Mouse (Mus musculus): ENCODE data around the gene Hcar1. TPM values are rescaled to one million over a fixed set of nuclear protein-coding genes. Genes with fewer than 3 reads are reported as not detected.

Gene Hcar1
- 0.08 and 0.30 TPM in 2 replicates for polyA plus RNA-seq (2015; fragmentation: Nextera tagmentation; extraction: Ambion mirVana)

DNA sequence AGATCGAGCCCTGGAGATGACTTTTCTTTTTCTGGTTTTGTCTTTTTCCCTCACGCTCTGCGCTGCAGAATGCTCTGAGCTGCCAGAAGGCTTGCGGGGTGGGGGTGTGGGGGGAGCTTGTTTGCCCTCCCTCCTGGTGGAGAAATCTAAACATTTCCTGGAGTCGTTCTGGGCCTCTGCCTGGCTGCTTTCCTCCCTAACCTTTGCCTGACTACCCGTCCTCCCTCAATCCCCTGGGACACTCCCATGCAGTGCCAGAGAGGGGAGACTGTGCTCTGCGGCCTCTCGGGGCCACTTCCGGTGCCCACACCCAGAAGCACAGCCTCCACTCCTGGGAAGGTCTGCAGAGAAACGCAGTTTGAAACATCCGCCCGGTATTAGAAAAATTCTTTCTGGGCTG lies at the start of gene Hcar1:
Hcar1 (minus strand) TSS at position 93 of the 400 bp plus-strand sequence.
- Histone ChIP-seq H3K4me2 (replicated peaks) (no peak within 1 kb of the TSS), H3K27ac (no peak within 1 kb of the TSS), H3K9me3 (no peaks in the 10 kb centered on the region), H3K9ac (replicated peaks) (no peak within 1 kb of the TSS), H3K27me3 (no peaks in the 10 kb centered on the region), H3K4me1 (replicated peaks) (no peaks in the 10 kb centered on the region), H3K36me3 (no peaks in the 10 kb centered on the region), H3K4me3 (replicated peaks) (no peak within 1 kb of the TSS)
- WGBS: 79% methylated on average over 12 of the region's 12 CpGs
- no peak for ATAC-seq

DNA sequence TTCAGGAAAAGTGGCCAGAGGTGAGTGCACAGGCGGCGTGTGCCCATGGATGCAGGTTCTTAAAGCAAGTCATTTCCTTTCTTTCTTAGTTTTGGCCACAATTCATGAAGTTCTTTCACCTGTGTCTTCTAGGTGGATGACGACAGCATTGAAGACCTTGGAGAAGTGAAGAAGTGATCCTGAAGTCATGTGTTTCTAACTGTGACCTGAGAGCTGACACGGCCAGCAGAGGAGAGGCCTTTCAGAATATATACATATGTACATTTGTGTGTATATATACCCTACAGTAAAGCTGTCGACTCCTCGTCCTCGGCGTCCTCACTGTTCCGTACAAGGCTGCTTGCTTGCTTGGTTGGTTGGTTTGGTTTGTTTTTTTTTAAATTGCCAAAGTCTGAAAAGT lies 47.3 kb upstream of the Hcar1 start, which contains the start of gene Gm43518:
Gm43518 (plus strand) TSS at position 301 of the 400 bp plus-strand sequence.
- WGBS: 96% methylated on average over 9 of the region's 9 CpGs
- H3K4me2 ChIP-seq (replicated peaks): no peak within 1 kb of the TSS
- no peak for ATAC-seq
- no peak within 1 kb of the TSS for H3K4me3 ChIP-seq (replicated peaks)
- H3K4me1 ChIP-seq (replicated peaks): peaks cover 6% of the 10 kb centered on the region
- no peak within 1 kb of the TSS for H3K9ac ChIP-seq (replicated peaks)
- no peaks in the 10 kb centered on the region for H3K27me3 ChIP-seq
- peaks cover 66% of the 10 kb centered on the region for H3K36me3 ChIP-seq
- no peaks in the 10 kb centered on the region for H3K9me3 ChIP-seq
- H3K27ac ChIP-seq: no peak within 1 kb of the TSS

- Histone ChIP-seq H3K27me3 (no peaks in the 10 kb centered on the region), H3K4me3 (replicated peaks) (no peak overlapping the region), H3K36me3 (peaks cover 84% of the 10 kb centered on the region), H3K4me1 (replicated peaks) (no peaks in the 10 kb centered on the region), H3K9me3 (no peaks in the 10 kb centered on the region), H3K4me2 (replicated peaks) (no peak overlapping the region), H3K27ac (no peak overlapping the region), H3K9ac (replicated peaks) (no peak overlapping the region)
- 94% methylated on average over 6 of the region's 6 CpGs for WGBS
- no peak for ATAC-seq
Measured at GRCm38 (mm10) chr5:123922112-123922511, 42.3 kb upstream of the Hcar1 start.

DNA sequence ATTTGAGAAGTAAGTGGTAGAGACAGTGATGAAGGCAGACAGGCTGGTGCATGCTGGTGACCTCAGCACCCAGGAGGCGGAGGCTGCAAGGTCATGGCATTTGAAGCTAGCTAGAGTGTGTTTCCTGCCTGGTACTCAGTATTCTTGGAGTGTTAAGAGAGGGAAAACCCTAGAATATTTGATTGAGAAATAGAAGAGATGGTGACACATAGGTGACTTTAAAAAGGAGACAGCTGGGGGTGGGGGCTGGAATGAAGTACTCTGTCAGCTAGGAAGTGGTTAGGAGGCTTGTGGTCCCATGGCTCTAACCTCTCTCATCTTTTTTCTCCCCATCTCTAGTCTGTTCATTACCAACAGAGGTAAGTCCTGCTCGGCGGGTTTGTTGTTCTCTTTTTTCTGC lies 35.0 kb upstream of the Hcar1 start:
- H3K4me2 ChIP-seq (replicated peaks): no peak overlapping the region
- 94% methylated on average over 3 of the region's 3 CpGs for WGBS
- H3K9ac ChIP-seq (replicated peaks): no peak overlapping the region
- no peak overlapping the region for H3K27ac ChIP-seq
- H3K4me1 ChIP-seq (replicated peaks): peaks cover 9% of the 10 kb centered on the region; the same call in 1 of the 2 replicates
- H3K27me3 ChIP-seq: no peaks in the 10 kb centered on the region
- H3K9me3 ChIP-seq: no peaks in the 10 kb centered on the region
- ATAC-seq: no peak
- H3K4me3 ChIP-seq (replicated peaks): no peak overlapping the region
- peaks cover 83% of the 10 kb centered on the region for H3K36me3 ChIP-seq

- Histone ChIP-seq H3K9ac (replicated peaks) (peak overlapping the region; percentile 99), H3K27me3 (no peaks in the 10 kb centered on the region), H3K27ac (peak overlapping the region; percentile 77), H3K36me3 (peaks cover 39% of the 10 kb centered on the region), H3K4me1 (replicated peaks) (peaks cover 32% of the 10 kb centered on the region), H3K4me3 (replicated peaks) (peak overlapping the region; percentile 96), H3K4me2 (replicated peaks) (peak overlapping the region; percentile 97), H3K9me3 (no peaks in the 10 kb centered on the region)
- 5% methylated on average over 10 of the region's 10 CpGs for WGBS
- no peak for ATAC-seq
Measured at GRCm38 (mm10) chr5:123907631-123907977, 27.8 kb upstream of the Hcar1 start.

- no peaks in the 10 kb centered on the region for H3K27me3 ChIP-seq
- H3K9me3 ChIP-seq: no peaks in the 10 kb centered on the region
- H3K4me3 ChIP-seq (replicated peaks): peak within 1 kb of the TSS; percentile 96
- H3K27ac ChIP-seq: peak within 1 kb of the TSS; percentile 77
- peak; percentile 93 for ATAC-seq
- WGBS: 0% methylated on average over 57 of the region's 61 CpGs
- H3K4me2 ChIP-seq (replicated peaks): peak within 1 kb of the TSS; percentile 97
- H3K4me1 ChIP-seq (replicated peaks): peaks cover 28% of the 10 kb centered on the region
- peaks cover 34% of the 10 kb centered on the region for H3K36me3 ChIP-seq
- peak within 1 kb of the TSS; percentile 99 for H3K9ac ChIP-seq (replicated peaks)
Measured at GRCm38 (mm10) chr5:123906976-123907630, 27.3 kb upstream of the Hcar1 start, which contains the start of gene Denr. Denr (plus strand) TSS chr5:123907175.

- 75% methylated on average over 17 of the region's 17 CpGs for WGBS
Measured at GRCm38 (mm10) chr5:123906146-123906975, 26.5 kb upstream of the Hcar1 start.

GRCm38 (mm10) chr5:123904059-123904672 lies 24.3 kb upstream of the Hcar1 start:
- H3K27me3 ChIP-seq: no peaks in the 10 kb centered on the region
- no peak overlapping the region for H3K9ac ChIP-seq (replicated peaks)
- peaks cover 17% of the 10 kb centered on the region for H3K4me1 ChIP-seq (replicated peaks)
- H3K36me3 ChIP-seq: peaks cover 7% of the 10 kb centered on the region
- H3K4me3 ChIP-seq (replicated peaks): no peak overlapping the region
- no peak overlapping the region for H3K27ac ChIP-seq
- no peak overlapping the region for H3K4me2 ChIP-seq (replicated peaks)
- H3K9me3 ChIP-seq: no peaks in the 10 kb centered on the region
- ATAC-seq: no peak
- 75% methylated on average over 11 of the region's 11 CpGs for WGBS

More at GRCm38 (mm10) chr5:123906146-123906975, 26.5 kb upstream of the Hcar1 start:
- H3K4me2 ChIP-seq (replicated peaks): peak overlapping the region; percentile 97
- no peaks in the 10 kb centered on the region for H3K27me3 ChIP-seq
- H3K9me3 ChIP-seq: no peaks in the 10 kb centered on the region
- peak overlapping the region; percentile 96 for H3K4me3 ChIP-seq (replicated peaks)
- no peak for ATAC-seq
- no peak overlapping the region for H3K9ac ChIP-seq (replicated peaks)
- H3K36me3 ChIP-seq: peaks cover 27% of the 10 kb centered on the region
- H3K27ac ChIP-seq: no peak overlapping the region
- H3K4me1 ChIP-seq (replicated peaks): peaks cover 28% of the 10 kb centered on the region

DNA sequence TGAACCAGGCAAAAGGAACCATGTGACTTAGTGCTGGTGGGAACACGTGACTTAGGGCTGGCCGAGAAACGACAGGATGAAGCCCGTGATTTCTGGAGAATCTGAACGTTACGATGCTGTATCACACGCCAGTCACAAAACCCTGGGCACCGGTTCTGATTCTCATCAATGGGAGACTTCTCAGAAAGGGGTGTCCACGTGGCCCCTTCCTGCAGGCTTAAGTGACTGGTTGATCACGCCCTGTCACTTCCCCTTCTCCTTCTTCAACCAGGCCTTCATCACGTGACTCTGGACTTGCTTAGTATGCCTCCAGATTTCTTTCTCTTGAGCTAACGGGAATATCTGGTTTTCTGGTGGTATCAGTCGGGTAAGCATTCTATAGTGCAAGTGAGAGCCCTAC lies 17.5 kb upstream of the Hcar1 start:
- no peaks in the 10 kb centered on the region for H3K27me3 ChIP-seq

GRCm38 (mm10) chr5:123896395-123896794 lies 16.6 kb upstream of the Hcar1 start:
- H3K9me3 ChIP-seq: no peaks in the 10 kb centered on the region
- no peaks in the 10 kb centered on the region for H3K4me1 ChIP-seq (replicated peaks)
- no peak overlapping the region for H3K4me3 ChIP-seq (replicated peaks)
- ATAC-seq: no peak
- H3K9ac ChIP-seq (replicated peaks): no peak overlapping the region
- WGBS: 85% methylated on average over 11 of the region's 11 CpGs
- H3K36me3 ChIP-seq: no peaks in the 10 kb centered on the region
- no peaks in the 10 kb centered on the region for H3K27me3 ChIP-seq
- H3K4me2 ChIP-seq (replicated peaks): no peak overlapping the region
- no peak overlapping the region for H3K27ac ChIP-seq

More for the DNA sequence above, 17.5 kb upstream of the Hcar1 start:
- H3K27ac ChIP-seq: no peak overlapping the region
- H3K36me3 ChIP-seq: no peaks in the 10 kb centered on the region
- no peak overlapping the region for H3K9ac ChIP-seq (replicated peaks)
- WGBS: 86% methylated on average over 13 of the region's 13 CpGs
- H3K4me3 ChIP-seq (replicated peaks): no peak overlapping the region
- no peaks in the 10 kb centered on the region for H3K4me1 ChIP-seq (replicated peaks)
- no peak for ATAC-seq
- no peak overlapping the region for H3K4me2 ChIP-seq (replicated peaks)
- H3K9me3 ChIP-seq: no peaks in the 10 kb centered on the region

GRCm38 (mm10) chr5:123893520-123893919 lies 13.7 kb upstream of the Hcar1 start:
- WGBS: 90% methylated on average over 5 of the region's 5 CpGs
- Histone ChIP-seq H3K27ac (no peak overlapping the region), H3K4me1 (replicated peaks) (no peaks in the 10 kb centered on the region), H3K4me3 (replicated peaks) (no peak overlapping the region), H3K4me2 (replicated peaks) (no peak overlapping the region), H3K9ac (replicated peaks) (no peak overlapping the region), H3K27me3 (no peaks in the 10 kb centered on the region), H3K9me3 (no peaks in the 10 kb centered on the region), H3K36me3 (no peaks in the 10 kb centered on the region)
- no peak for ATAC-seq

DNA sequence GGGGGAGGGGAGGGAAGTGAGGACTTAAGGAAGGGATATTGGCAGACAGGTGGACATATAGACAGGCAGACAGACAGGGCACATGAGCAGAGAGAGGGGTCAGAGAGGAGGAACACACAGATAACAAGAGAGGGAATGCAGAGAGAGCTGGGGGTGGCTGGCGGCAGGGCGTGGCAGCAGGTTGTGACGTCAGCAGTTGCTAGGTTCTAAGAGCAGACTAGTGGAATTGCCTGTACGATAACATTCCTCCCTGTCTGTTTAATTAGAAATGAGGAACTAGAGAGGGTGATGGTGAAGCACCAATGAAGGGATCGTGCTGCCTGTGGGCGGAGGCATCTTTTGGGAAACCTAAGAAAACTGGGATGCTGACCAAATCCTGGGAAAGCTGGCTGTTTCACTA lies 11.8 kb upstream of the Hcar1 start:
- Histone ChIP-seq H3K4me2 (replicated peaks) (no peak overlapping the region), H3K9me3 (no peaks in the 10 kb centered on the region), H3K4me3 (replicated peaks) (no peak overlapping the region), H3K4me1 (replicated peaks) (no peaks in the 10 kb centered on the region), H3K27ac (no peak overlapping the region), H3K9ac (replicated peaks) (no peak overlapping the region), H3K36me3 (no peaks in the 10 kb centered on the region), H3K27me3 (no peaks in the 10 kb centered on the region)
- 52% methylated on average over 6 of the region's 6 CpGs for WGBS
- ATAC-seq: no peak

Measured in midbrain, embryonic 13.5 days (tissue).